Mouse (Mus musculus) CH12.LX (cell line): ENCODE measurements around the gene Krtcap3. TPM values are rescaled to one million over a fixed set of nuclear protein-coding genes. Genes with fewer than 3 reads are reported as not detected.

ENCODE experiments used
- DNase-seq: peaks from one replicate; pipeline ENCODE4 v3.0.0-alpha.2; 2013; ENCODE audit errors: extremely low read depth
- H3K27ac ChIP-seq: 2 replicates; pipeline ENCODE4 v1.5.1; 2012; ENCODE audit warnings: low read depth, mild to moderate bottlenecking, control low read depth, moderate library complexity; ENCODE audit not compliant: insufficient read depth
- H3K27me3 ChIP-seq: replicated peaks from 2 replicates; pipeline ENCODE3; 2012; ENCODE audit warnings: inconsistent platforms
- H3K36me3 ChIP-seq, 2 experiments: replicated peaks in 1 of 2; 2 replicates each; pipeline versions ENCODE3 to v1.6.1; 2012; ENCODE audit warnings: inconsistent platforms in 1 of 2, low read length in 1 of 2, mild to moderate bottlenecking in 1 of 2, mixed read lengths in 1 of 2, moderate library complexity in 1 of 2; ENCODE audit not compliant: control insufficient read depth in 1 of 2, insufficient read depth in 1 of 2
- H3K4me1 ChIP-seq, 2 experiments: 2 replicates each; pipeline ENCODE4 v1.6.1; 2012; ENCODE audit warnings: inconsistent platforms in 1 of 2, moderate library complexity in 1 of 2; ENCODE audit not compliant: insufficient read depth in 2 of 2, control insufficient read depth in 1 of 2
- H3K4me2 ChIP-seq: 2 replicates; pipeline ENCODE4 v1.6.1; 2012; ENCODE audit warnings: low read depth, mild to moderate bottlenecking, control low read depth; ENCODE audit not compliant: poor library complexity, insufficient read depth, severe bottlenecking
- H3K4me3 ChIP-seq, 3 experiments: fragments of 150-350 bp in 1 of 3; sonication (generic) in 1 of 3; replicated peaks in 1 of 3; 2 replicates each; pipeline versions ENCODE3 to v1.5.1; 2011 to 2012; ENCODE audit warnings: low read depth in 2 of 3, low read length in 2 of 3, mild to moderate bottlenecking in 2 of 3, moderate library complexity in 2 of 3, control low read depth in 1 of 3, improper control_type of control experiment in 1 of 3, inconsistent platforms in 1 of 3, mixed read lengths in 1 of 3; ENCODE audit not compliant: poor library complexity in 1 of 3
- H3K79me2 ChIP-seq: replicated peaks from 2 replicates; pipeline ENCODE4 v1.6.1; 2012; ENCODE audit warnings: mild to moderate bottlenecking, moderate library complexity; ENCODE audit not compliant: control insufficient read depth, poor library complexity, insufficient read depth, severe bottlenecking; ENCODE audit errors: extremely low read depth
- H3K9ac ChIP-seq: 2 replicates; pipeline ENCODE4 v1.6.1; 2012; ENCODE audit warnings: low read depth, mild to moderate bottlenecking, control low read depth, moderate library complexity; ENCODE audit not compliant: insufficient read depth
- H3K9me3 ChIP-seq: replicated peaks from 2 replicates; pipeline ENCODE3; 2012; ENCODE audit warnings: low read length, inconsistent platforms, mixed read lengths
- BHLHE40 ChIP-seq: IDR thresholded peaks from 2 replicates; pipeline ENCODE4 v1.6.1; 2011; ENCODE audit warnings: mild to moderate bottlenecking, low read depth, low read length, improper control_type of control experiment
- CHD1 ChIP-seq: IDR thresholded peaks from 2 replicates; pipeline ENCODE4 v1.6.1; 2012; ENCODE audit warnings: low read depth, low read length, improper control_type of control experiment, inconsistent platforms
- CHD2 ChIP-seq: IDR thresholded peaks from 2 replicates; pipeline ENCODE4 v1.6.1; 2011; ENCODE audit warnings: low read length, improper control_type of control experiment
- CTCF ChIP-seq, 2 experiments: IDR thresholded peaks in 1 of 2; conservative IDR thresholded peaks in 1 of 2; 2 replicates each; pipeline ENCODE4 v1.5.1; 2011 to 2012; ENCODE audit warnings: low read depth in 2 of 2, low read length in 2 of 2, improper control_type of control experiment in 1 of 2, inconsistent platforms in 1 of 2, mild to moderate bottlenecking in 1 of 2, moderate library complexity in 1 of 2
- EP300 ChIP-seq: IDR thresholded peaks from 2 replicates; pipeline ENCODE4 v1.6.1; 2011; ENCODE audit warnings: low read length, improper control_type of control experiment
- HCFC1 ChIP-seq: IDR thresholded peaks from 2 replicates; pipeline ENCODE4 v1.6.1; 2012; ENCODE audit warnings: low read depth, mild to moderate bottlenecking, inconsistent platforms, low read length, improper control_type of control experiment
- IRF4 ChIP-seq: IDR thresholded peaks from 2 replicates; pipeline ENCODE4 v1.6.1; 2014; ENCODE audit warnings: low read depth, mild to moderate bottlenecking, inconsistent platforms, low read length, improper control_type of control experiment
- JUN ChIP-seq: IDR thresholded peaks from 2 replicates; pipeline ENCODE4 v1.6.1; 2011; ENCODE audit warnings: low read depth, mild to moderate bottlenecking, low read length, improper control_type of control experiment, moderate library complexity; ENCODE audit not compliant: insufficient read depth
- JUND ChIP-seq: conservative IDR thresholded peaks from 2 replicates; pipeline ENCODE4 v1.6.1; 2011; ENCODE audit warnings: low read depth, low read length, improper control_type of control experiment
- MAX ChIP-seq: IDR thresholded peaks from 2 replicates; pipeline ENCODE4 v1.6.1; 2011; ENCODE audit warnings: low read length, improper control_type of control experiment
- NELFE ChIP-seq: IDR thresholded peaks from 2 replicates; pipeline ENCODE4 v1.6.1; 2011; ENCODE audit warnings: low read depth, low read length, improper control_type of control experiment
- NRF1 ChIP-seq: IDR thresholded peaks from 2 replicates; pipeline ENCODE4 v1.6.1; 2014; ENCODE audit warnings: low read depth, mild to moderate bottlenecking, inconsistent platforms, low read length, improper control_type of control experiment, moderate library complexity
- POLR2A ChIP-seq: IDR thresholded peaks from 2 replicates; pipeline ENCODE4 v1.6.1; 2011; ENCODE audit warnings: low read depth, mild to moderate bottlenecking, improper control_type of control experiment, low read length
- RAD21 ChIP-seq: IDR thresholded peaks from 2 replicates; pipeline ENCODE4 v1.6.1; 2011; ENCODE audit warnings: low read depth, mild to moderate bottlenecking, low read length, improper control_type of control experiment, moderate library complexity
- SIN3A ChIP-seq: IDR thresholded peaks from 2 replicates; pipeline ENCODE4 v1.6.1; 2012; ENCODE audit warnings: low read length, improper control_type of control experiment, inconsistent platforms
- SMC3 ChIP-seq: IDR thresholded peaks from 2 replicates; pipeline ENCODE4 v1.6.1; 2011; ENCODE audit warnings: low read depth, low read length, improper control_type of control experiment
- TBP ChIP-seq: conservative IDR thresholded peaks from 2 replicates; pipeline ENCODE4 v1.6.1; 2011; ENCODE audit warnings: low read depth, low read length, improper control_type of control experiment
- TCF12 ChIP-seq: IDR thresholded peaks from 2 replicates; pipeline ENCODE4 v1.6.1; 2014; ENCODE audit warnings: low read depth, mild to moderate bottlenecking, inconsistent platforms, low read length, improper control_type of control experiment
- UBTF ChIP-seq: IDR thresholded peaks from 2 replicates; pipeline ENCODE4 v1.6.1; 2012; ENCODE audit warnings: low read depth, mild to moderate bottlenecking, inconsistent platforms, low read length, improper control_type of control experiment, moderate library complexity
- USF2 ChIP-seq: conservative IDR thresholded peaks from 2 replicates; pipeline ENCODE4 v1.6.1; 2011; ENCODE audit warnings: low read depth, low read length, improper control_type of control experiment
- ZC3H11A ChIP-seq: IDR thresholded peaks from 2 replicates; pipeline ENCODE4 v1.6.1; 2012; ENCODE audit warnings: low read depth, mild to moderate bottlenecking, inconsistent platforms, low read length, improper control_type of control experiment
- dilution Hi-C: fragments of 300-500 bp; cut with MboI; formaldehyde crosslinking; loops from 2 replicates; pipeline ENCODE4 v1.14.3; 2020; ENCODE audit warnings: low sequenced_read_pairs; ENCODE audit not compliant: extremely low pct_unique_long_range_greater_than_20kb, extremely low pct_ligation_motif_present
- in situ Hi-C: fragments of 300-500 bp; cut with MboI; formaldehyde crosslinking; loops from 3 replicates; pipeline ENCODE4 v1.14.3; 2019; ENCODE audit warnings: low sequenced_read_pairs, low pct_ligation_motif_present, low pct_unique_long_range_greater_than_20kb, mixed read lengths
- polyA plus RNA-seq: library from polyadenylated mRNA; unstranded; fragments of >175 nt; gene quantifications from 2 replicates; pipeline ENCODE4 v1.2.1, GENCODE M21; 2012; ENCODE audit warnings: low read depth; ENCODE audit not compliant: insufficient read length
- total RNA-seq, 2 experiments: library from RNA; depleted of rRNA; stranded (reverse); fragments of 300-350 nt in 1 of 2; fragments of >200 nt in 1 of 2; gene quantifications; 2 replicates each; pipeline ENCODE4 v1.2.3; 2012 to 2014

Gene Krtcap3
- total and polyA plus RNA-seq, 3 experiments = 8.6 to 14.1 (median 9.8) TPM

- H3K4me3 ChIP-seq = no peak overlapping the region
- H3K36me3 ChIP-seq = peaks cover 63 to 91% of the 10 kb centered on the region in 2 experiments
- TF ChIP-seq CHD2 = no peak
- peak in 1 of 2 experiments; percentile 13; a peak in 1 of 4 replicates for TF ChIP-seq CTCF (conservative IDR thresholded peaks at IDR 0.05 in 1 of 2, IDR thresholded peaks at IDR 0.05 in 1 of 2; ENCODE audit: low read depth in 2 of 2, low read length in 2 of 2)
Measured at GRCm38 (mm10) chr5:31252795-31253545, 1.5 kb downstream of the Krtcap3 start.

GRCm38 (mm10) chr5:31253806-31254205, 2.3 kb downstream of the Krtcap3 start:
- Histone ChIP-seq H3K27me3 (no peaks in the 10 kb centered on the region), H3K4me1 (peaks cover 0 to 11% of the 10 kb centered on the region in 2 experiments; a peak in 1 of 4 replicates), H3K79me2 (no peaks in the 10 kb centered on the region), H3K4me3 (no peak overlapping the region), H3K4me2 (no peak overlapping the region), H3K9ac (no peak overlapping the region), H3K9me3 (no peaks in the 10 kb centered on the region), H3K27ac (no peak overlapping the region), H3K36me3 (peaks cover 56 to 86% of the 10 kb centered on the region in 2 experiments)
- TF ChIP-seq IRF4 = no peak
- no peak for TF ChIP-seq BHLHE40
- no peak for TF ChIP-seq SMC3
- no peak for TF ChIP-seq USF2
- no peak for TF ChIP-seq RAD21
- in situ Hi-C loops (no loop called here), dilution Hi-C loops (no loop called here)
- DNase-seq = no peak

More at GRCm38 (mm10) chr5:31252795-31253545, 1.5 kb downstream of the Krtcap3 start:
- Histone ChIP-seq H3K27me3 (no peaks in the 10 kb centered on the region), H3K27ac (no peak overlapping the region), H3K9ac (no peak overlapping the region), H3K79me2 (no peaks in the 10 kb centered on the region), H3K4me1 (peaks cover 0 to 11% of the 10 kb centered on the region in 2 experiments; a peak in 1 of 4 replicates), H3K4me2 (no peak overlapping the region), H3K9me3 (no peaks in the 10 kb centered on the region)
- dilution Hi-C loops = no loop called here
- in situ Hi-C loops = no loop called here
- DNase-seq = no peak

DNA sequence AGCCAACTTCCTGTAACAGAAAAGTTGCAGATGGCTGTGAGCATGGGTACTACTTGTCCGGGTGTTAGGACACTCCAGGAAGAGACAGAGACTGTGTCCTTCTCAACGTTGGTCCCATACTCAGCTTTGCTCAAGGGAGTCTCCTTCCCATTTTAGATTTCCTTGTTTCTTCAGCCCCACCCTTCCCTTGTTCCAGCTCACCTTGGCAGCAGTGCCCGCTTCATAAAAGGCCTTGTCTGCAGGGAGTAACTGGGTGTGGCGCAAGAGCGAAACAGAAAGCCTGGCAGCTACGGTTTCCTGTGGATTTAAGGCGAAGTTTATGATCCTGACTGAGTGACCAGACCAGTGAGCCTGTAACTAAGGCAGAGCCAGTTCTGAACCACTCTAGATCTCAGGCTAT, 3.0 kb downstream of the Krtcap3 start:
- no peak for TF ChIP-seq MAX
- TF ChIP-seq SMC3 = no peak
- TF ChIP-seq HCFC1 = no peak
- no peak for TF ChIP-seq JUN
- no peak for TF ChIP-seq SIN3A
- TF ChIP-seq UBTF = no peak
- no peak for TF ChIP-seq NRF1
- no peak for TF ChIP-seq TCF12
- TF ChIP-seq JUND = no peak
- no peak for TF ChIP-seq NELFE
- no peak for TF ChIP-seq POLR2A
- TF ChIP-seq TBP = no peak
- no peak for TF ChIP-seq ZC3H11A
- no peak for TF ChIP-seq USF2
- TF ChIP-seq CHD1 = no peak
- no peak for TF ChIP-seq EP300
- Histone ChIP-seq H3K9ac (no peak overlapping the region), H3K27ac (no peak overlapping the region), H3K36me3 (peaks cover 52 to 86% of the 10 kb centered on the region in 2 experiments), H3K4me1 (peaks cover 0 to 11% of the 10 kb centered on the region in 2 experiments; a peak in 1 of 4 replicates), H3K4me2 (no peak overlapping the region), H3K27me3 (no peaks in the 10 kb centered on the region), H3K9me3 (no peaks in the 10 kb centered on the region), H3K4me3 (no peak overlapping the region), H3K79me2 (no peaks in the 10 kb centered on the region)
- dilution Hi-C loops = no loop called here
- DNase-seq = no peak
- in situ Hi-C loops = no loop called here
